Mouse (Mus musculus) intestine, embryonic 14.5 days (tissue): ENCODE data around the gene Pard3b. TPM values are rescaled to one million over a fixed set of nuclear protein-coding genes. Genes with fewer than 3 reads are reported as not detected.
A peak's percentile ranks its signal among the peaks of the same experiment; 100 is the strongest.

Experiments
- ATAC-seq: fragments of 200-750 bp; cut with Nextera tagmentation; replicated peaks from 2 replicates; pipeline ENCODE4 v1.8.0; 2017; ENCODE audit warnings: low read depth, moderate number of reproducible peaks, moderate TSS enrichment, moderate library complexity; ENCODE audit not compliant: low FRiP score, low TSS enrichment
- DNase-seq: peaks from one replicate; pipeline ENCODE4 v3.0.0-alpha.2; 2018; ENCODE audit warnings: low spot score
- H3K27ac ChIP-seq: fragments of 300-500 bp; sonication (generic); 2 replicates; pipeline ENCODE4 v1.5.1; 2014; ENCODE audit warnings: low read depth, mild to moderate bottlenecking, control low read depth
- H3K27me3 ChIP-seq: fragments of 300-500 bp; sonication (generic); replicated peaks from 2 replicates; pipeline ENCODE4 v1.6.1; 2014; ENCODE audit warnings: low read length, control low read depth; ENCODE audit not compliant: control insufficient read depth, insufficient read depth
- H3K36me3 ChIP-seq: fragments of 300-500 bp; sonication (generic); 2 replicates; pipeline ENCODE4 v1.6.1; 2014; ENCODE audit warnings: low read length, control low read depth; ENCODE audit not compliant: control insufficient read depth, insufficient read depth
- H3K4me1 ChIP-seq: fragments of 300-500 bp; sonication (generic); replicated peaks from 2 replicates; pipeline ENCODE4 v1.6.1; 2014; ENCODE audit warnings: low read length, control low read depth, mixed read lengths; ENCODE audit not compliant: control insufficient read depth, insufficient read depth
- H3K4me2 ChIP-seq: fragments of 300-500 bp; sonication (generic); 2 replicates; pipeline ENCODE4 v1.6.1; 2014; ENCODE audit warnings: low read length
- H3K4me3 ChIP-seq: fragments of 300-500 bp; sonication (generic); 2 replicates; pipeline ENCODE4 v1.5.1; 2014; ENCODE audit warnings: low read depth, low read length, control low read depth, mixed read lengths
- H3K9ac ChIP-seq: fragments of 300-500 bp; sonication (generic); 2 replicates; pipeline ENCODE4 v1.6.1; 2014; ENCODE audit warnings: mild to moderate bottlenecking, low read length
- H3K9me3 ChIP-seq: fragments of 300-500 bp; sonication (generic); 2 replicates; pipeline ENCODE4 v1.6.1; 2016; ENCODE audit warnings: low read length, control low read depth; ENCODE audit not compliant: control insufficient read depth
- WGBS: fragments of 180-500 bp; shearing (Covaris S2); extraction: QIAGEN DNeasy Blood & Tissue Kit; methylation state at CpG from one replicate; pipeline ENCODE4 v1.1.7; 2014; 5-methylcytosine and 5-hydroxymethylcytosine counted together
- polyA plus RNA-seq: library from polyadenylated mRNA; unstranded; fragments of >200 nt; fragmentation: Nextera tagmentation; extraction: Ambion mirVana; gene quantifications from 2 replicates; pipeline ENCODE4 v1.2.1, GENCODE M21; 2014

Pard3b gene
- polyA plus RNA-seq, 1 experiment from 2014 or later, result 37.7 TPM

DNA sequence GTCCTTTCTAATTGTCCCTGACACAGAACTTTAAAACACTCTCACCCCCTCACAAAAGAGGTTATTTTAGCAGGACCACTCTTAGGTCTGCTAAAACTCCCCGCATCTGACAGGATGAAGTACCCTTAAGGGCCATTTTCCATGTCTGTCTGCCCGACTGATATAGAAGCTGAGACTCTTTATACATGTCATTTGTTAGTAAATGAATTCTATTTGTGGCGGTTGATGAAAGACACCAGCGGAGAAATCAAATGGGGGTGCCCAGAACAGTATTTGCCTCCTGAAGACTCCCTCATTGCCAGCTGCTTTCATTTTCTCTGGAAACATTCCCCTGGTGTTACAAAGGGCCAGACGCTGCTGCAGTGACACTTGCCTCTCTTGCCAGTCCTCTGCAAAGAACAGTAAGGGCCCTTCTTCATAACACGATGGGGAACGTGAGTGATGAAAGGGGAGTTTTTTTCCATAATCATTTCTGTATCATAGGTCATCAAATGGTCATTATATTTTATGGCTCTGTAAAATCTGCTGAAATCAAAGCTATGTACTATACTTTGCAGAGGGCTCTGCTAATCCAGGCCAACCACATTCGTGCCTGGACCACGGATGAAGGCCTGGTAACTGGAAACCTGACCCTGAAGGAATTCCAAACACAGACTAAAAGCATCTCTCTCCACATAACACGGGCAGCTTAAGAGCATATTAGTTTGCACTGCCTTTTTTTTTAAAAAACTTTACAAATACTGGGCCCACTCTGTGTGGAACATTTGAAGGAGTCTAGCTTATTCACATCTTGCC lies 993.1 kb downstream of the Pard3b start:
- no peak overlapping the region for H3K27ac ChIP-seq
- 40% methylated on average over 10 of the region's 10 CpGs for WGBS
- H3K36me3 ChIP-seq, result no peaks in the 10 kb centered on the region
- H3K27me3 ChIP-seq, result no peaks in the 10 kb centered on the region
- no peaks in the 10 kb centered on the region for H3K9me3 ChIP-seq
- H3K4me2 ChIP-seq, result no peak overlapping the region
- no peak overlapping the region for H3K9ac ChIP-seq
- H3K4me1 ChIP-seq, result peaks cover 8% of the 10 kb centered on the region
- no peak overlapping the region for H3K4me3 ChIP-seq
- DNase-seq, result no peak
- ATAC-seq, result no peak

DNA sequence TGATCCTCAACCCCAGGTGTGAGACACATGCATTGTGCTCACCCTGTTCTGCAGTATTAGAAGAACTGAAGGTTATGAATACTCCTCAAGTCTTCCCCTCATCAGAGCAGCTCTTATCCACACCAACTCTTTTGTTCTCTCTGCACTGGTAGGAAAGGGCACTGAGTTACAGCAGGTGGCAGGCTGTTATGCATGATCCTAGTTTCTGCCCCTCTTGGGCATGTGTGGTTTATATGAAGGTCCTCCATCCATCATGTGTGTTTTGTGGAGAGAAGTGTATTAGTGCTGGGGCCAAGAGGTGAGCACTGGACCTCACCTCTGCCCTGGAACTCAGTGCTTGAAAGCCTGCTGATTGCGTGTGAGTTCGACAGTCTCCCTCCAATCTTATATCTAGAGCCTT lies 994.3 kb downstream of the Pard3b start:
- 84% methylated on average over 2 of the region's 2 CpGs for WGBS
- no peak for ATAC-seq
- H3K4me2 ChIP-seq, result no peak overlapping the region
- H3K9me3 ChIP-seq, result no peaks in the 10 kb centered on the region
- H3K4me3 ChIP-seq, result no peak overlapping the region
- no peaks in the 10 kb centered on the region for H3K27me3 ChIP-seq
- DNase-seq, result no peak
- no peak overlapping the region for H3K27ac ChIP-seq
- no peaks in the 10 kb centered on the region for H3K36me3 ChIP-seq
- H3K9ac ChIP-seq, result no peak overlapping the region
- peaks cover 10% of the 10 kb centered on the region for H3K4me1 ChIP-seq

DNA sequence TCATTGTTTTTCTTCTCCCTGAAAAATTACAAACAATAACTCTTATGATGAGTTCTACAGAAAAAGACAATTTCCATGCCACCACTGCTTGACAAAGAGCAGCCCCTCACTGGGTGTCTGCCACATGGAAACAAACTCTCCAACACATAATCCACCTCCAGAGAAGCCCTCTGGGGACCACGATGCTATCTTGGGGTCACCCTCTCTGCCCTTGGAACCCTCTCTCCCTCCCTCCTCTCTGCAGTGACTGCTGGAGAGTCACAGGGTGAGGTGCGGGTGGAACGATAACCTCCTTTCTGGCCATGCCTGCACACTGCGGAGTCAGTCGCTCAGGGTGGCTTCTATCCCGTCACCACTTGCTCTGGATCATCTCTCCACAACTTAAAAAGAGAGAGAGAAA lies 996.6 kb downstream of the Pard3b start:
- Histone ChIP-seq H3K9me3 (no peaks in the 10 kb centered on the region), H3K4me1 (peaks cover 10% of the 10 kb centered on the region), H3K4me2 (no peak overlapping the region), H3K9ac (no peak overlapping the region), H3K4me3 (no peak overlapping the region), H3K27me3 (no peaks in the 10 kb centered on the region), H3K36me3 (no peaks in the 10 kb centered on the region), H3K27ac (peak overlapping the region; percentile 64; the same call in 1 of the 2 replicates)
- DNase-seq (peak; percentile 69), ATAC-seq (0 out of 2 replicates have a peak, but pooled peaks have one; percentile 55)
- 34% methylated on average over 6 of the region's 6 CpGs for WGBS

DNA sequence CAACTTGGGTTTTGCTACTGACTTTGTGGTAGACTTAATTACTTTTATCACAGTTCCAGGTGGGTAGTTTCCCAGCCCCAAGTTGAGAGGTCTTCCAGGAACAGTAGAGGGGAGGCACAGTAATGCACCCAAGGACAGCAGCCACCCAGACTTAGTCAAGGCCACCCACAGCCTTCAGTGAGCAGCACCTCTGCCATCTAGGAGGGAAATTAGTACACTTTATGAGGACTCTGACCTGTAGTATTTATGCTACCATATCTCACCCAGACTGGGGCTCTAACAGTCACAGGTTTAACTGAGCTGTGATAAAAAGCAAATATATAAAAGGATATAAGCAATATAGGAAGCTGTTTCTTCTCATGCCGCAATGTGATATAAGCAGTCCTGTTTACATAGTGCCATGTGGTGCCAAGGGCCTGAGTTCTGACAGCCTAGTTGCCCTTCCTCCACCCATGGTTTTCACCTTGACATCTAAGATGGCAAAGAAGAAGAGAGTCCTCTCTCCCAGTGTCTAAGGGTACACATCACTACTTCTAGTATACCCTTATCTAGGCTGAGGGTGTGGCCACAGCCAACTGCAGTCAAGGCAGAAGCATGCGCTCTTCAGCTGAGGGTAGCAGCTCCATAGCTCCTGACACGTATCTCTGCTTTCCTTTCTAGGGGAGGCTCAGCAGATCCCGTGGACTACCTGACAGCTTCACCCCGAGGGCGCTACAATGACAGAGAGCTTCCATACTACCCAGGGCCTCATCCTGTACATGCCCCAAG lies 998.5 kb downstream of the Pard3b start:
- Histone ChIP-seq H3K4me1 (peaks cover 7% of the 10 kb centered on the region), H3K27me3 (no peaks in the 10 kb centered on the region), H3K4me3 (no peak overlapping the region), H3K9me3 (no peaks in the 10 kb centered on the region), H3K27ac (no peak overlapping the region), H3K4me2 (no peak overlapping the region), H3K36me3 (no peaks in the 10 kb centered on the region), H3K9ac (no peak overlapping the region)
- WGBS, result 81% methylated on average over 6 of the region's 6 CpGs
- no peak for DNase-seq
- no peak; the same call in 1 of the 2 replicates for ATAC-seq

DNA sequence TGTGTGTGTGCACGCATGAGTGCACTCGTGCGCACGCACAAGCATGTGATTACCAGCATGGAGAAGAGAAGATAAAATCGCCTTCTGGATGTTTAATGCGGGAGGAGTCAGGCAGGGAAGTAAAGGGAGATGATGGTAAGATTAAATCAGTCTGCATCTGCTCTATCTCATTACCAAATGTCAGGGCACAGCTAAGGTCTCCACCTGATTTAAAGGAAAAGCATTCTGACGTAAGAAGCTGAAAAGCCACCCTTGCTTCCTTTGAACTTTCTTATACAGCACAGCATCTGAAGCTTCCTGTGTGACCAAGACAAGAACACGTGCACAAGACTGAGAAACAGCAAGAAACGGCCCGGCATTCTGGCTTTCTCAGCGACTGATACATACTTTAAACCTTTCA lies 1000.4 kb downstream of the Pard3b start:
- 77% methylated on average over 11 of the region's 11 CpGs for WGBS
- no peak for DNase-seq
- ATAC-seq, result no peak

DNA sequence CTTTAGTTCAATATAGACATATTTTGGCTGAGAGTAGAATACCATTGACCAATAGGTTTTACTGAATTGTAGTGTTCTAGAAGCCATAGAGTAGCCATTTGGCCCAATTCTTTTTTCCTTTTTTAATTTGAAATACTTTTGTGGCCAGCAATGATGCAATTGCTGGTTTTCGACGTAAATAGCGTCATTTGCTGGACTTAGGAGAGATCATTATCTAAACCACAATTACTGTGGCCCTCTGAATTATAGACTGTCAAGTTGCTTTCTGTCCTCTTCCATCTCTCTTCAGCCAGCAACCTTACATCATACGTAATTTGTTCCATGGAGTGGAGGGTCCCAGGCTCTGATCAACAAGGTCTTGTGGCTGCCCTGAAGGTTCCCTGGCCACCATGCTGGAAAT lies 1000.8 kb downstream of the Pard3b start:
- DNase-seq, result no peak
- Histone ChIP-seq H3K4me1 (peaks cover 7% of the 10 kb centered on the region), H3K9ac (no peak overlapping the region), H3K4me2 (no peak overlapping the region), H3K27ac (no peak overlapping the region), H3K36me3 (no peaks in the 10 kb centered on the region), H3K27me3 (no peaks in the 10 kb centered on the region), H3K9me3 (no peaks in the 10 kb centered on the region), H3K4me3 (no peak overlapping the region)
- 85% methylated on average over 4 of the region's 4 CpGs for WGBS
- no peak for ATAC-seq

More for the DNA sequence above, 1000.4 kb downstream of the Pard3b start:
- Histone ChIP-seq H3K36me3 (no peaks in the 10 kb centered on the region), H3K4me3 (no peak overlapping the region), H3K9ac (no peak overlapping the region), H3K9me3 (no peaks in the 10 kb centered on the region), H3K4me2 (no peak overlapping the region), H3K27me3 (no peaks in the 10 kb centered on the region), H3K27ac (no peak overlapping the region), H3K4me1 (peaks cover 7% of the 10 kb centered on the region)

DNA sequence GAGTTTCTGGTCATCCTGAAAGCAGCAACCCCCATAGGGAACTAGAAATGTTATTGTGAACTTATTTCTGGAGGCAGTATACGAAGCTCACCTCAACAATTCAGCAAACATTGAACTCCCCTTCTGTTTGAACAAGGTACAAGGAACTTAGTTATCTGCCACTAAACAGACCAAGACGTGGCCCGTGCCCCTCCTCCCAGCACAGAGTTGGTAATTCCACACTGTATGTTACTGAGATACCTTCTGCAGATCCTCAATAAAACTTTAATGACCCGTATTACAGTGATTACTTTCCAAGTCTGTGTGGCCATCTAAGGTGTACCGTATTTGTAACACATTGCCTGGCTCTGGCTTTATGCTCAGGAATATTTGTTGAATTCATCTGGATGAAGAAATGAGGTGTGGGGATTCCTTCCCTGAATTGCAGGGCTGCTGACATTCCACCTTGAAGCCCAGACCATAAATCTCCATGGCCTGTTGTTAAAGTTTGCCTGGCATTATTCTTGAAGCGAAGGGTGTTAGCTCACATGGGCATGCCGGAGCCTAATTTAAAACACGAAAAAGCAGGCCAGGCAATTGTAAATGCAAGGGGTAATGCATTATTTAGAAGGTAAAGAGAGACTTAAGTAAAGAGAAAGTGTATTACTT lies 1006.1 kb downstream of the Pard3b start:
- H3K27me3 ChIP-seq, result no peaks in the 10 kb centered on the region
- DNase-seq (no peak), ATAC-seq (no peak)
- H3K4me3 ChIP-seq, result no peak overlapping the region
- H3K27ac ChIP-seq, result no peak overlapping the region
- WGBS, result 48% methylated on average over 8 of the region's 8 CpGs
- no peaks in the 10 kb centered on the region for H3K9me3 ChIP-seq
- no peak overlapping the region for H3K9ac ChIP-seq
- H3K36me3 ChIP-seq, result no peaks in the 10 kb centered on the region
- no peak overlapping the region for H3K4me2 ChIP-seq
- H3K4me1 ChIP-seq, result peaks cover 6% of the 10 kb centered on the region; the same call in 1 of the 2 replicates

DNA sequence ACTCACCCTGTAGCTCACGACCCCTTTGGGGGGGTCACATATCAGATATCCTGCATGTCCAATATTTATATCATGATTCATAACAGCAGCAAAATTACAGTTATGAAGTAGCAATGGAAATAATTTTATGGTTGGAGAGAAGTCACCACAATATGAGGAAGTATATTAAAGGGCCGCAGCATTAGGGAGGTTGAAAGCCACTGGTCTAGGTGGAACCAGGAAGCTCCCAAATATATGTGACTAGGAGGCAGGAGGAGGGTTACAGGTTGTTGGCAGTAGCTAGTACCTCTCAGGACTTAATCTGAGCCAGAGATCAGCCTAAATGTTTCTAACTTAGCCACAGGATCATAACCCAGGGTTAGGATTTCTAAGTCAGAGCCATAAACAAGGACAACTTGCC lies 1008.2 kb downstream of the Pard3b start:
- Histone ChIP-seq H3K4me1 (peaks cover 6% of the 10 kb centered on the region; the same call in 1 of the 2 replicates), H3K4me3 (no peak overlapping the region), H3K9ac (no peak overlapping the region), H3K9me3 (no peaks in the 10 kb centered on the region), H3K27me3 (no peaks in the 10 kb centered on the region), H3K27ac (no peak overlapping the region), H3K36me3 (no peaks in the 10 kb centered on the region), H3K4me2 (no peak overlapping the region)
- ATAC-seq (no peak), DNase-seq (no peak)
- 92% methylated on average over 2 of the region's 2 CpGs for WGBS
